Mouse (Mus musculus): ENCODE measurements around the gene Mab21l1. TPM values are rescaled to one million over a fixed set of nuclear protein-coding genes. Genes with fewer than 3 reads are reported as not detected.

Mab21l1 gene
- polyA plus RNA-seq, 1 experiment from 2014 or later: 2.9 TPM

DNA sequence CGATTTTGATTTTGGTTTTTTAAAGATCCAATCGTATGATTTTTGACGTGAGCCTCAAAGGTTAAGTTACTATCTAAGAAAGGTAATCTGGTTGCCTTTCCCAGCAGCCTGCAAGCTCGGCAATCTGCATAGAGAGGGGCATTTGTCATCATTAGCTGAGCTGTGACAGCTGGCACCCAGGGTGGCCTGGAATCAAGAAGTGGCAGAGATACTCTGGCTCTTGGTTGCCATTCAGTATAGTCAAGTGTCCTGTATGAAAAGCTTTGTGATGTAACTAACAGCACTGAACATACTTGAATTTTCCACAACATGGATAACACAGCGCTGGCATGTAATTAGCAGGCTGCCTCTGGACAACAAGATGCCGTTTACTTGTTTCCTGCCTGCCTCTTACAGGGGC lies 8.1 kb upstream of the Mab21l1 start:
- Histone ChIP-seq H3K4me3 (ENCODE audit: low read depth, low read length) (no peak overlapping the region), H3K36me3 (ENCODE audit: control insufficient read depth, insufficient read depth, low read length) (no peaks in the 10 kb centered on the region), H3K9me3 (ENCODE audit: control insufficient read depth, low read length) (no peaks in the 10 kb centered on the region), H3K4me1 (replicated peaks; ENCODE audit: control insufficient read depth, insufficient read depth) (no peaks in the 10 kb centered on the region), H3K9ac (ENCODE audit: low read length) (no peak overlapping the region), H3K4me2 (replicated peaks; ENCODE audit: low read depth) (no peak overlapping the region), H3K27ac (replicated peaks) (no peak overlapping the region), H3K27me3 (ENCODE audit: control insufficient read depth, insufficient read depth, low read length) (no peaks in the 10 kb centered on the region)
- ATAC-seq (ENCODE audit: low FRiP score, low TSS enrichment) (no peak), DNase-seq (ENCODE audit: low spot score) (no peak)
- no peak for TF ChIP-seq EP300 (optimal IDR thresholded peaks at IDR 0.05)
- TF ChIP-seq CTCF (IDR thresholded peaks at IDR 0.05; ENCODE audit: low read depth): no peak
- 60% methylated on average over 6 of the region's 6 CpGs for WGBS

DNA sequence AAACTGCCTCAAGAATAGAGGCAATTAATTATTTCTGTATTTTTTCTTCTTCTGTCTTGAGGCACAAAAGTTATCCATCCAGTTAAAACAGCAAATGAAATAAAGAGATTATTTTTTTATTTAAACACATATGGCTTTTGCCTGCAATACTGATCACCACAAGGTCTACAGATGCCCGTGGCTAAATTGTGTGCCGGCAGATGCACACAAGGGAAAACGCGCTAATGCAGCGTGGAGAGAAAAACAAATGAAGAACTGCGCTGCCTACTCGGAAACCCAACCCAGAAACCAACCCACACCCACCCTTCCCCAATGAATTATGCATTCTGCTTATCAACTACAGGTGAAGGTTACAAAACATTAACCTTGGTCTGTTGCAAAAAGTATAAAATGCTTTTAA lies 7.1 kb upstream of the Mab21l1 start:
- ATAC-seq (ENCODE audit: low FRiP score, low TSS enrichment) (no peak), DNase-seq (ENCODE audit: low spot score) (no peak)
- Histone ChIP-seq H3K9ac (ENCODE audit: low read length) (no peak overlapping the region), H3K9me3 (ENCODE audit: control insufficient read depth, low read length) (no peaks in the 10 kb centered on the region), H3K4me3 (ENCODE audit: low read depth, low read length) (no peak overlapping the region), H3K27me3 (ENCODE audit: control insufficient read depth, insufficient read depth, low read length) (no peaks in the 10 kb centered on the region), H3K4me2 (replicated peaks; ENCODE audit: low read depth) (no peak overlapping the region), H3K27ac (replicated peaks) (no peak overlapping the region), H3K4me1 (replicated peaks; ENCODE audit: control insufficient read depth, insufficient read depth) (no peaks in the 10 kb centered on the region), H3K36me3 (ENCODE audit: control insufficient read depth, insufficient read depth, low read length) (no peaks in the 10 kb centered on the region)
- 83% methylated on average over 7 of the region's 7 CpGs for WGBS
- TF ChIP-seq EP300 (optimal IDR thresholded peaks at IDR 0.05) (no peak), CTCF (IDR thresholded peaks at IDR 0.05; ENCODE audit: low read depth) (no peak)

DNA sequence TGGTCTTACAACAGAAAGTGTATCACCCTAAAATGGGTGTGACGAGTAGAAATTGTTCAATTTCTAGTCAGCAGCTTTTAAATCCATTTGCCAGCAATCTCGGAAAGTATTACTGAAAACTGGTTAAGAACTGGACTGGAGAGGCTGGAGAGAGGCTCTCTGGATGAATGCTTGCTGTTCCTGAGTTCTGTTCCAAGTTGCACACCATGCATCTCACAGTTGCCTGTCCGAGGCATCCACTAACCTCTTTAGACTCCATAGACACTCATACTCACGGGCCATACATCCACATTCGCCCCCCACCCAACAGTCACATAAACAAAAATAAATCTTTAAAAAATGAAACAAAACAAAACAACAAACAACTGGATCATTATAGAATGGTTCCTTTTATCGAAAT lies 6.6 kb upstream of the Mab21l1 start:
- Histone ChIP-seq H3K9ac (ENCODE audit: low read length) (no peak overlapping the region), H3K36me3 (ENCODE audit: control insufficient read depth, insufficient read depth, low read length) (no peaks in the 10 kb centered on the region), H3K27ac (replicated peaks) (no peak overlapping the region), H3K4me1 (replicated peaks; ENCODE audit: control insufficient read depth, insufficient read depth) (no peaks in the 10 kb centered on the region), H3K9me3 (ENCODE audit: control insufficient read depth, low read length) (no peaks in the 10 kb centered on the region), H3K4me3 (ENCODE audit: low read depth, low read length) (no peak overlapping the region), H3K27me3 (ENCODE audit: control insufficient read depth, insufficient read depth, low read length) (0 out of 2 replicates have a peak, but pooled peaks cover 1% of the 10 kb centered on the region), H3K4me2 (replicated peaks; ENCODE audit: low read depth) (no peak overlapping the region)
- WGBS: 88% methylated on average over 6 of the region's 6 CpGs
- ATAC-seq (ENCODE audit: low FRiP score, low TSS enrichment): no peak
- no peak for TF ChIP-seq CTCF (IDR thresholded peaks at IDR 0.05; ENCODE audit: low read depth)
- no peak for TF ChIP-seq EP300 (optimal IDR thresholded peaks at IDR 0.05)
- no peak for DNase-seq (ENCODE audit: low spot score)

DNA sequence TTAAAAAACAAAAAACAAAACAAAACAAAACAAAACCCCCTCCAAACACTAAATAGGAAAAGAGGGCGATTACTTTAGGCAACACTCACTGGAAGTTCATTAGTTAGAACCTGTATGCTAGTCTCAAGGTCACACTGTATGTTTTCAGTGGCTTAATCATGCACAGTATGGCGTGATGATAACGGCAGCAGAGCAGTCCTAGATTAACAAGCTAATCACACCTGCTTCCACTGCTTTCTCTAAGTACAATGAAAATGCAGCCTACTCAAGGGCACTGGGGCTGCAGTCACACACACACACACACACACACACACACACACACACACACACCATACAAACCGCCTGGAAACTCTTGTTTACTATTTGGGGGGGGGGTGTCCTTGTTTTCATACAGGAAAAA lies 4.8 kb upstream of the Mab21l1 start:
- H3K4me3 ChIP-seq (ENCODE audit: low read depth, low read length): no peak overlapping the region
- H3K36me3 ChIP-seq (ENCODE audit: control insufficient read depth, insufficient read depth, low read length): no peaks in the 10 kb centered on the region
- H3K27me3 ChIP-seq (ENCODE audit: control insufficient read depth, insufficient read depth, low read length): 0 out of 2 replicates have a peak, but pooled peaks cover 2% of the 10 kb centered on the region
- ATAC-seq (ENCODE audit: low FRiP score, low TSS enrichment): no peak
- DNase-seq (ENCODE audit: low spot score): no peak
- no peak overlapping the region for H3K4me2 ChIP-seq (replicated peaks; ENCODE audit: low read depth)
- H3K27ac ChIP-seq (replicated peaks): no peak overlapping the region
- no peaks in the 10 kb centered on the region for H3K4me1 ChIP-seq (replicated peaks; ENCODE audit: control insufficient read depth, insufficient read depth)
- WGBS: 64% methylated on average over 4 of the region's 4 CpGs
- no peak for TF ChIP-seq EP300 (optimal IDR thresholded peaks at IDR 0.05)
- TF ChIP-seq CTCF (IDR thresholded peaks at IDR 0.05; ENCODE audit: low read depth): no peak
- no peaks in the 10 kb centered on the region for H3K9me3 ChIP-seq (ENCODE audit: control insufficient read depth, low read length)
- H3K9ac ChIP-seq (ENCODE audit: low read length): no peak overlapping the region

DNA sequence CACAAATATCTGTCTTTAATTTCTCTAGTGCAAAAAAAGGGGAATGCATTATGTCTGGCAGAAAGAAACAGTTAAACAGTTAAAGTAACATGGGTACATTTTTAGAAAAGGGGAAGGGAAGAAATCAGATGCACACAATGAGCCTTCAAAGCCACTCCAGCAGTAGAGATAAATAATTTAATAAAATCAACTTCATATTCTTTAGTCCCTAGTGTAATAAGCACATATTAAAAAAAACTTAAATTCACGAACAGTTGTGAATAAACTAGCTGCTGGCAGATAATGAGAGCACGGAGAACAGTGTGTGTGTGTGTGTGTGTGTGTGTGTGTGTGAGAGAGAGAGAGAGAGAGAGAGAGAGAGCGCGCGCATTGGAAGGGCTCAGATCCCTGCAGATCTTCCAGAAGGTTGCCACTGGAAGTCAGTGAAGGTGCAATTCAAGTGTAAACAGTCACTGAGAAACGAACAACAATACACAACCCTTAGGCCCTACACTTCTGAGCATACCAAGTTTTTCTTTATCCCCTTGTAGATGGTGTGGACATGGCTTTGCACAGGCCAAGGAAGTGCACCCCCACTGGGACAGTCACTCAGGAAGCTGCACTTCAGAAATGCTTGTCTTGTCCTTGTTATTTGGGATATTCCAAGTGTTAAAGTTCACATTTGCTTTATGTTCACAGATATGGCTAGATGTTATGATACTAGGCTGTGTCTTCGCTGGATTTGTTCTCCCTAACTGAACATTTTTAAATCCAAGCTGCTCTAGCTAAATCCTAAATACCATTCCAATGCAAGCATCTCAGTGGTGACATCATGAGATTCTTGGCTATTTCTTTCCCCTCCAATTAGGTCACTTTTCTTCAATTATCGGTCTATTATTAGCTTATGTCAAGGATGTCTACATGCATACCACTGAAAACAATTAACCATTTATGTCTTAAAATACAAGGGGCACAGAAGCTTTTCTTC lies 3.3 kb upstream of the Mab21l1 start:
- Histone ChIP-seq H3K4me3 (ENCODE audit: low read depth, low read length) (no peak overlapping the region), H3K27me3 (ENCODE audit: control insufficient read depth, insufficient read depth, low read length) (peaks cover 4% of the 10 kb centered on the region; the same call in 1 of the 2 replicates), H3K4me1 (replicated peaks; ENCODE audit: control insufficient read depth, insufficient read depth) (no peaks in the 10 kb centered on the region), H3K4me2 (replicated peaks; ENCODE audit: low read depth) (no peak overlapping the region), H3K27ac (replicated peaks) (no peak overlapping the region), H3K9me3 (ENCODE audit: control insufficient read depth, low read length) (no peaks in the 10 kb centered on the region), H3K9ac (ENCODE audit: low read length) (no peak overlapping the region), H3K36me3 (ENCODE audit: control insufficient read depth, insufficient read depth, low read length) (no peaks in the 10 kb centered on the region)
- TF ChIP-seq EP300 (optimal IDR thresholded peaks at IDR 0.05) (no peak), CTCF (IDR thresholded peaks at IDR 0.05; ENCODE audit: low read depth) (no peak)
- 70% methylated on average over 8 of the region's 8 CpGs for WGBS
- DNase-seq (ENCODE audit: low spot score) (no peak), ATAC-seq (ENCODE audit: low FRiP score, low TSS enrichment) (no peak)
